Mouse (Mus musculus) embryo, embryonic 9.5 days (tissue): ENCODE data around the gene Sim1.

Source experiments
- DNase-seq: peaks from one replicate; pipeline ENCODE4 v3.0.0-alpha.2; 2017; ENCODE audit errors: extremely low spot score

The Sim1 gene

GRCm38 (mm10) chr10:50894170-50894991 is at the start of gene Sim1:
Sim1 (plus strand) TSS chr10:50894754.
- peak; percentile 92 for DNase-seq

GRCm38 (mm10) chr10:50868202-50868601 is 26.4 kb upstream of the Sim1 start:
- DNase-seq: no peak

- no peak for DNase-seq
These were observed 17.6 kb upstream of the Sim1 start for GRCm38 (mm10) chr10:50876952-50877351.

GRCm38 (mm10) chr10:50881476-50882069 is 13.0 kb upstream of the Sim1 start:
- no peak for DNase-seq

DNA sequence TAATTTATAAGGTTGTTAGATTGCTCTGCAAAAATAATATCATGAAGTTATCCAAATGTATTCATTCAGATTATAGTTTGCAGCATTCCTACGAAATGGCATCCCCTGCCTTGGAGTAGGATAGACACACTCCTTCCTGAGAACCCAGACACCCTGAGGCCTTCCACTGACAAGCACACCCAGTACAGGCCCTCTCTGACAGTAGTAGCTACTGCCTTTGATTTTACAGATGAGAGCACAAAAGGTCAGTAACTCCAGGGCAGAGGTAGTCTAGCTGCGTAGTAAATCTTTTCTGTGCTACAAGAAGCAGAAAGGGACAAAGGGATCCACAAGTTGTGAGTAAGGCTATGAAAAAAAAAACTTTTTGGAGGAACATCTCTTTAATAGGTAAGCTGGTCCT is 12.2 kb upstream of the Sim1 start:
- DNase-seq: no peak

GRCm38 (mm10) chr10:50886305-50886704 is 8.2 kb upstream of the Sim1 start:
- no peak for DNase-seq

DNA sequence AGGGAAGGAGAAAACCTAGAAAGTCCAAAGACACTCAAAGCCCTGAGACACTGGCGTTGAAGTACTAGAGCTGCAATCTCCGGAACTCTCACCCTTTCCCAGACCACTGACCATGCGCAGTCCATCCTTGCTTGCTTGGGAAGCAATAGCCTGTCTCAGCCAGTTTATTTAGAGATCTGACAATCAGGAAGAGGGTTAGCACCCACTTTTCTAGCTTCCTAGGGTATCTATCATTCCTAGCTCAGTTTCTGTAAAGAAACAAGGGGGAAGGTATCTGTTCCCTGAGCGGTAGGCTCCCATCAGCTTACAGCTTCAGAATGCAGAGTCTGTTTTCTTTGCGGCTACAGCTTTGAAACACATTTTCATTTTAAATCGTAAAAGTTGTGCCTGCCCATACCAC is 3.9 kb upstream of the Sim1 start:
- no peak for DNase-seq

DNA sequence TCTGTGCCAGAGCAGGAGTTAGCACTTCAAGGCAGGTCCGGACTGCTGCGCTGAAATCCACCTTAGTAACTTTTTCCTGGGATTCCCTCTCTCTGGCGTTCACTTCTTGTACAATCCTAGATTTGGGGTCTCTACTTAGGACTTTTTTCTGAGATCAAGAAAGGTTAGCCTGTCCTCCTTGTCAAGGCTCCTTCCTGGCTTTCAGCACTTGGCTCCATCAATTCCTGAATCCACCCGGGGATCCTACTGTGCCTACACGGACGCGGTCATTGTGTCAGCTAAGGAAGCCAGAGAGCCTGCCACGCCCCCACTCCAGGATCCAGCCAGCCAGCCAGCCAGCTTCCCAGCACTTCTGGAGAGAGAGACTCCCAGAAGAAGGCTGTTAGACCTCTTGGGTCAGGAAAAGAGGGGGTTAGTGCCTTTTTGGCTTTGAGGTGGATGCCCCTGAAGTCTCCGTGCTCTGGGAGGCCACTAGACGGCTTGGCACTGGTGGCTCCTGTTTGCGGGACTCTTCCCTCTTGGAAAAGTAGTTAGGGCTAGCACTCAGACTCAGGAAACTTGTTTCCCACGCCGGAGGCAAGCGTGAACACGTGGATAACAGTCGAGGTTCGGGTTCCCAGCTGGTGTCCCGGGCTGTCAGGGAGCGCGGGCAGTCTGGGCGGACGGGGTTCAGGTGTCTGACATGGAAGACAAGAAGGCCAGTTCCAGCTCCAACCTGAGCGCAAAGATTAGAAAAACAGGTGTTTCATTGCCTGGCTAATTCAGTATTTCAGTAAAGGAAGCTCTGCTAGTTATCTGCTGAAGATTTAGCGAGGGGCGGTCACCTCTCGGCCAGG is 2.5 kb upstream of the Sim1 start:
- peak; percentile 63 for DNase-seq

DNA sequence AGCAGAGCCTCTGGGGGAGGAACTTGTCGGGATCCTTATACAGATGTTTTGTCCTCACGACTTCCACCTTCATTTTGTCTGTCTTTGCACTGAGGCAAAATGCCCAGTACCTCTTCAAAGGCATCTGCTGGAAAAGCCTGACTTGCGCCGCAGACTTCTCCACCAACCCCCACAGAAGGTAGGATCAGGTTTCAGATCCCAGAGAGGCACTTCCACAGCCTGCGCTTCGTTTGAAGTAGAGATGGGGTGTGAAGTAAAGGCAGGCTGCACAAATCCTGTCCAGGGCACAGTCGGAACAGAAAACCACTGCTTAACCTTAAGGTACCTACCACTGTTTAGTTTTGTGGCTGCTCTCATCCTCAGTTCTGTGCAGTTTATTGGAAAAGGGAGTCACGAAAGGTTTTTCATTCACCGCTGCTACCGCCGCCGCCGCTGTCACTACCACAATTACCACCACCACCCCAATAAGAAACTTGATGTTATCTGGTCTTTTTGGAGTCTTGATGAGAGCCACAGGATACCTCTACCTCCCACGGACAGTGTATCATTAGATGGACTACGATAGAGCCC is 1.7 kb upstream of the Sim1 start:
- no peak for DNase-seq

- no peak for DNase-seq
These were observed 1.0 kb upstream of the Sim1 start for GRCm38 (mm10) chr10:50893546-50893945.

DNA sequence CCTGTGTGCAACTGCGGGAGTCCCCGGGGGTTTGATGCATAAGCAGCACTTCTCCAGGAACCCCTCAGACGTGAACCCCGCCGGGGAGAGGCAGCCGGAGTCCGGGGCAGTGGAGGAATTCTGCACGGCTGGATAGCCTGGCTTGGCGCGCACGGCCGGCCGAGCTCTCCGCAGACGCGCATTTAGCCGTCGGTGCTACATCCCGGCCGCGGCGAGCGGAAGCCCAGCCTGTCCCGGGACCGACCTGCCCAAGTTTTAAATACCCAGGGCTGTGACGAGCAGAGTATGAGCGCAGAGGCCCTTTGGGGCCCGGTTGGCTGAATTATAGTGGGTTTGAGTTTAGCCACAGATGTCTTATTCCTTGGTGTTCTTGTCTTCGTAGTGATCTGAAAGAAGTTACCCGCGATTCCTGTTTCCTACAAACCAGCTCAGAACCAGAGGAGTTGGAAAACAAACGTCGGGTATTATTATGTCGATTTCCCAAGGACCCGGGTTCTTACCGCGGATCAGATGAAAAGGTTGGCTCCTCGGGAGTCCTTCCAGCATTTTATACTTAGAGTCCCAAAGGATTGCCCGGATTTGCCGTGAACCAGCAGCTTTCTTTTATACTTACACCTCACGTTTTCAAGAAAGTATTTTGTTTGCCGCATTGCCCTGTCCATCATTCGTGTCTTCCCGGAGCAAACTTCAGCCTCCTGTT is 687 bp downstream of the Sim1 start:
- DNase-seq: peak; percentile 63

DNA sequence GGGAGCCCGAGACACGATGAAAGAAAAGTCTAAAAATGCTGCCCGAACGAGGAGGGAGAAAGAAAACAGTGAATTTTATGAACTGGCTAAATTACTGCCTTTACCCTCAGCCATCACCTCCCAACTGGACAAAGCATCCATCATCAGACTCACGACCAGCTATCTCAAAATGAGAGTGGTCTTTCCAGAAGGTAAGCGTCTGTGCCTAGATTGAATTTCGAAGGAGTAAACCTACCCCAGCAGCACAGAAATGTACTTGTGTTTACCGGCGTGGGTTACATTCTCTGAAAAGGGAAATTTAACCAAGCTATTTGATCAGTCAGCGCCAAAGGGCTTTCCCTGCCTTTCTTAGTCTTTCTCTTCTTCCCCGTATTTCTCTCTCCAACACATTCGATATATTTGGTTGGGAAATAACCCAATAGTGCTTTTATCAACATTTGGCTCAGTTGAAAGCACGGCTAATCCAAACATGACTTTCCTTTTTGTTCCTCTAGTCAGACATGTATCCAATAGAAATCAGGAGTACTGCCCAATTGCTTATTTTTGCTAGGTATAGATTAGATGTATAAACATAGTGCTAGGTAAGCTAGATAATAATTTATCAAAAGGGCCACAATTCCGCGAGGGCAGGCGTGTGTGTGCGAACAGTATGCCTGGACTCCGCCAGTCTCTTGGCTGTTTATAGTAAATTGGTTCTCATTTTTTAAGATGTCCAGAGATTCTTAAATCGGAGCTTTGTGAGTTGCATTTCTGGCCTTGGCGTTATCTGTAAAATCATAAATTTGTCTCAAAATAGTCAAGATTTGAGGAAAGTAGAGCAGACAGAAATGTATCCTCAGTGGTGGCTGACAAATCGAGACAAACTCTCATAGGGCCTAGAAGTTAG is 1.6 kb downstream of the Sim1 start:
- DNase-seq: peak; percentile 39

DNA sequence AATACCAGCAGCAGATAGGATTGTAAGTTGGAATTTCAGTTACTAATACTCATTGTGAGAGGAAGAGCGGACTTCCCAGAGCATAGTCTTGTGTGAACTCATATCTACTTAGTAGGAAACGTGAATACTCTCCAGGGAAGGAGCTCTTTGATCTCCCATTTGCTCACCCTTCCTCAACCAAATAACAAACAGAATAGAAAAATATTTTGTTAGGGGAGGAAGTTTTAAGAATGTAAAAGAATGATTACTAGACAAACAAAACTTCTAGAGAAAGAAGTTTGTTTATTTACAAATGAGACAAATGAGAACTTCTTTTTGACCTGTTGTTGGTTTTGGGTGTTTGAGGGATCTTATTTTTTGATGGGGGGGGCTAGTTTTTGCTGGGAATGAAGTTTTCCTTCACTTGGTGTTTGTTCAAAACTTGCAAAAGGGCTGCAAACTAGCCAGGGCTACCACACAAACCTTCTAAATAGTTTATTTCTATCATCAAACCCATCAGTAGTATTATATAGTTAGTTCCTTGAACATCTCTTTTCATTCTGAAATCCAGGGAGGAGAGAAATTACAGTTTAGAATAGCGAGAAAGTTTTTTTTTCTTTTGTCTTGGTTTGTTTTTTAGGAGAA is 2.3 kb downstream of the Sim1 start:
- DNase-seq: no peak

GRCm38 (mm10) chr10:50897530-50898471 is 3.2 kb downstream of the Sim1 start:
- peak; percentile 68 for DNase-seq

- no peak for DNase-seq
These were observed 4.1 kb downstream of the Sim1 start for GRCm38 (mm10) chr10:50898621-50899020.

DNA sequence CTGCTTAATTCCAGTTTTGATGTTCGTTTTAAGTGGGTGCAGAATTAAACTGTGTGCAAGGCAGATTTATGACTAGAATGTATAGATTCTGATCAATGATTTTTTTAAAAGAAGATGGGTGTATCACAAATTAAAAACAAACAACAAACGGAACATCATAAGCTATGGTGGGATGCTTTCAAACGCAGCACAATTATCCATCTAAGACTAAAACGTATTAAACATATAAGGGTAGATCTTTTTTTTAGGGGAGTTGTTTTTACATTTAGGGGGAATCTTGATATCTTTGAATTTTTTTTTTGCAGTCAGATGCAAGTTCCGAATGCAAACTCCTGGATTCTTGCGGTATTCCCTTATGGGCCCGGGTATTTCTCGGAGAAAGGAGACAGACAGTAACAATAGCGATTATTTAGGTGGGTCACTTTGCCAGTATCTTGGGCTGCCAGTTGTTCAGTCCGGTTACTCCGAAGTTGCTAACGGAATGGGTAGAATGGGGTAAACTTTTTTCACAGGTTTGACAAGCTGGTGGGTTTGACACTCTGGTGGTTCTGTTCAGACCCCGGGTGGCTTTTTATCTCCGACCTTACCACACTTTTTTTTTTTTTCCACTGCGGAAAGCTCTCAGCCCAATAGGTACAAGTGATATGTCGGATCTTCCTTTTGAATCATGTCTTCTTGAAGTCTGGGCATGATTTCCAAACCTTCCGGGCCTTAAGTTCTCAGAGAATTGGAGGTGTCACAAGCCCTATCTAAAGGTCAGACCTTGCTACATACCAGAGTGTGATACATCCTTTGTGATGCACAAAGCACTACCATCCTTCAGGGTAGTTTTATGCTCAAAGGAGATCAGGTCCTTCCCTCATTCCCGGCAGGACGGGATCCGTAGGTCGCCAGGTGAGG is 5.5 kb downstream of the Sim1 start:
- no peak for DNase-seq

DNA sequence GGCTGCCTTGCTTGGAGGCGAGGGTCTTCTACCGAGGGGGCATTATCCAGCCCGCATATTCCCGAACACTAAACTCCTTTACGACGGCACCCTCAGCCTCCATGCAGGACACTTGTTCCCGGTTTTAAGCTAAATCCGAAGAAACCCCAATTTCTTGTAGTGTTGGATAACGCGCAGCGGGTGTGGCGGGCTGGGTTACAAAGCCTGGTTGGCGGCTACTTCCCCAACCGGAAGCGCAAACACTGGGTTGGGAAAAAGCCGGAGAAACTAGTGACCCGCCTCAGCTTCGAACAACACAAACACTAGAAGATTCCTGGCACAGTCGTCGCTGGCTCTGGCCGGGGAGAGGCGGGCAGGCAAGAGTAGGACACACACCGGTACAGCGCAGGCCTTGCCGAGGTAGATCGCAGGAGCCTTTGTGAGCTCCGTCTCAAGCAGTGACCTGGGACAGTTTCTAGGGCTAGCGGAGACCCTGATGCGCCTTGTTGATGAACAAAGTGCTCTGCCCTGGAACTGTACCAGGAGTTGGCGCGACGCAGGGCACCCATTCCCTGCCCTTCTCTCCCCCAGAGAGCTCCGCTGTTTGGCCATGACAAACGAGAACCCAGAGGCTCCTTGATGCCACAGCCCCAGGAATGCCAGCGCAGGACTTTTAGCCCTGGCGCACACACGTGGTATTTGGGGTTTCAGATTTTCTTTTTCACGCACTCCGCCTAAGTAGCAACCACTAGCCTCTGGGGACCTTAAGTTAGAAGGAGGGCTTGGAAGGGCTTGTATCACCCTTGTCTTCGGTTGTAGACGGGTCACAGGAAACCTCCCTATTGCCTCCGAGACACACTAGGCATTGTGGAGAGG is 6.4 kb downstream of the Sim1 start:
- DNase-seq: peak; percentile 65
